Mouse (Mus musculus) C2C12 (cell line): ENCODE measurements at regions not wholly inside any gene's neighbourhood (a gene's known extent, or its start where the extent isn't known, plus 50 kb on each side); places are given as distances from the start of the nearest gene placed in this dataset.
A peak's percentile ranks its signal among the peaks of the same experiment; 100 is the strongest.

Experiments used
- H3K27me3 ChIP-seq: one replicate; pipeline ENCODE4 v1.6.1; 2011; ENCODE audit not compliant: control insufficient read depth, insufficient read depth, insufficient read length
- H3K36me3 ChIP-seq: one replicate; pipeline ENCODE4 v1.6.1; 2011; ENCODE audit not compliant: control insufficient read depth, insufficient read depth
- H3K4me3 ChIP-seq: one replicate; pipeline ENCODE4 v1.5.1; 2011; ENCODE audit warnings: mild to moderate bottlenecking, control low read depth; ENCODE audit not compliant: poor library complexity, insufficient read depth, severe bottlenecking
- H3K79me2 ChIP-seq: one replicate; pipeline ENCODE4 v1.6.1; 2011; ENCODE audit not compliant: control insufficient read depth, insufficient read depth
- H3K79me3 ChIP-seq: one replicate; pipeline ENCODE4 v1.6.1; 2011; ENCODE audit warnings: low read depth, control low read depth
- H3ac ChIP-seq: one replicate; pipeline ENCODE3; 2011; ENCODE audit warnings: low read depth; ENCODE audit not compliant: control insufficient read depth, insufficient read length
- CEBPB ChIP-seq: IDR thresholded peaks from one replicate; pipeline ENCODE4 v1.6.1; 2011; ENCODE audit warnings: low read depth, mild to moderate bottlenecking, control low read depth, moderate library complexity
- CTCF ChIP-seq: IDR thresholded peaks from one replicate; pipeline ENCODE4 v1.5.1; 2011; ENCODE audit not compliant: control insufficient read depth, insufficient read depth, insufficient read length
- FOSL1 ChIP-seq: IDR thresholded peaks from one replicate; pipeline ENCODE4 v1.8.0; 2011; ENCODE audit warnings: mild to moderate bottlenecking, low read length; ENCODE audit not compliant: poor library complexity, insufficient read depth, severe bottlenecking
- MAX ChIP-seq: IDR thresholded peaks from one replicate; pipeline ENCODE4 v1.6.1; 2011; ENCODE audit warnings: mild to moderate bottlenecking, control low read depth
- MYOD1 ChIP-seq: IDR thresholded peaks from one replicate; pipeline ENCODE4 v1.6.1; 2011; ENCODE audit warnings: low read depth; ENCODE audit not compliant: control insufficient read depth, insufficient read length
- MYOG ChIP-seq: IDR thresholded peaks from one replicate; pipeline ENCODE4 v1.6.1; 2011; ENCODE audit not compliant: control insufficient read depth, insufficient read length; ENCODE audit errors: extremely low read depth
- USF1 ChIP-seq: IDR thresholded peaks from one replicate; pipeline ENCODE4 v1.6.1; 2011; ENCODE audit warnings: low read depth, mild to moderate bottlenecking, control low read depth, moderate library complexity

GRCm38 (mm10) chr5:142327261-142327660 lies 74.0 kb upstream of the Foxk1 start:
- H3ac ChIP-seq = no peak overlapping the region
- no peaks in the 10 kb centered on the region for H3K36me3 ChIP-seq
- peaks cover 2% of the 10 kb centered on the region for H3K27me3 ChIP-seq
- H3K79me3 ChIP-seq = no peaks in the 10 kb centered on the region
- peak; percentile 23 for TF ChIP-seq CTCF
- TF ChIP-seq FOSL1 = no peak
- TF ChIP-seq MYOG = no peak
- no peaks in the 10 kb centered on the region for H3K79me2 ChIP-seq
- H3K4me3 ChIP-seq = no peak overlapping the region

GRCm38 (mm10) chr5:142329724-142330520 lies 71.4 kb upstream of the Foxk1 start:
- H3ac ChIP-seq = no peak overlapping the region
- H3K79me2 ChIP-seq = no peaks in the 10 kb centered on the region
- H3K36me3 ChIP-seq = no peaks in the 10 kb centered on the region
- H3K4me3 ChIP-seq = no peak overlapping the region
- TF ChIP-seq CTCF = no peak
- no peak for TF ChIP-seq MAX
- TF ChIP-seq MYOG = no peak
- no peak for TF ChIP-seq FOSL1
- TF ChIP-seq CEBPB = no peak
- no peak for TF ChIP-seq USF1
- no peak for TF ChIP-seq MYOD1
- H3K27me3 ChIP-seq = no peaks in the 10 kb centered on the region
- H3K79me3 ChIP-seq = no peaks in the 10 kb centered on the region

GRCm38 (mm10) chr5:142332744-142333143 lies 68.6 kb upstream of the Foxk1 start:
- TF ChIP-seq FOSL1 (no peak), CTCF (no peak), CEBPB (no peak), USF1 (no peak), MAX (no peak), MYOG (no peak), MYOD1 (no peak)
- Histone ChIP-seq H3K79me2 (no peaks in the 10 kb centered on the region), H3K79me3 (no peaks in the 10 kb centered on the region), H3ac (no peak overlapping the region), H3K4me3 (no peak overlapping the region), H3K36me3 (no peaks in the 10 kb centered on the region), H3K27me3 (peaks cover 5% of the 10 kb centered on the region)

DNA sequence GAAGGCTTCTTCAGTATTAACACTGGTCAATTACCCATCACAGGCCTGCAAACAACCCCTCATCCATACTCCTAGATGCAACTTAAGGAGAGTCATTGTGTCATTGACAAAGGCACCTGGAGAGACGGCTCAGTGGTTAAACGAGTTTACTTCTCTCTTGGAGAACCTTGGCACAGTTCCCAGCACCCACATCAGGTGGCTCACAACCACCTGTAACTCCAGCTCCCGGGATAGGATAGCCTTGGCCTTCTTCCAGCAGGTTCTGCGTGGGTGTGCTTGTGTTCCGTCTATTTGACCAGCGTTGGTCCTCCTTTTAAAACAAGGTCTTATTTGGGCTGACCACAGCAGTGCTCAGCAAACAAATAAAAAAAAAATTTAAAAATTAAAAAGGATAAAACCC lies 63.9 kb upstream of the Foxk1 start:
- no peak overlapping the region for H3K4me3 ChIP-seq
- no peaks in the 10 kb centered on the region for H3K36me3 ChIP-seq
- H3K79me3 ChIP-seq = no peaks in the 10 kb centered on the region
- TF ChIP-seq CTCF (no peak), FOSL1 (no peak), USF1 (no peak), MYOD1 (no peak), MAX (no peak), MYOG (no peak), CEBPB (no peak)
- no peaks in the 10 kb centered on the region for H3K79me2 ChIP-seq
- peaks cover 16% of the 10 kb centered on the region for H3K27me3 ChIP-seq
- no peak overlapping the region for H3ac ChIP-seq

GRCm38 (mm10) chr5:142338051-142338450 lies 63.2 kb upstream of the Foxk1 start:
- TF ChIP-seq CTCF (no peak), MAX (no peak), CEBPB (no peak), MYOG (no peak), MYOD1 (no peak), FOSL1 (no peak), USF1 (no peak)
- Histone ChIP-seq H3K79me3 (no peaks in the 10 kb centered on the region), H3ac (no peak overlapping the region), H3K4me3 (no peak overlapping the region), H3K27me3 (peaks cover 16% of the 10 kb centered on the region), H3K79me2 (no peaks in the 10 kb centered on the region), H3K36me3 (no peaks in the 10 kb centered on the region)
